In the genomic region with DNA sequence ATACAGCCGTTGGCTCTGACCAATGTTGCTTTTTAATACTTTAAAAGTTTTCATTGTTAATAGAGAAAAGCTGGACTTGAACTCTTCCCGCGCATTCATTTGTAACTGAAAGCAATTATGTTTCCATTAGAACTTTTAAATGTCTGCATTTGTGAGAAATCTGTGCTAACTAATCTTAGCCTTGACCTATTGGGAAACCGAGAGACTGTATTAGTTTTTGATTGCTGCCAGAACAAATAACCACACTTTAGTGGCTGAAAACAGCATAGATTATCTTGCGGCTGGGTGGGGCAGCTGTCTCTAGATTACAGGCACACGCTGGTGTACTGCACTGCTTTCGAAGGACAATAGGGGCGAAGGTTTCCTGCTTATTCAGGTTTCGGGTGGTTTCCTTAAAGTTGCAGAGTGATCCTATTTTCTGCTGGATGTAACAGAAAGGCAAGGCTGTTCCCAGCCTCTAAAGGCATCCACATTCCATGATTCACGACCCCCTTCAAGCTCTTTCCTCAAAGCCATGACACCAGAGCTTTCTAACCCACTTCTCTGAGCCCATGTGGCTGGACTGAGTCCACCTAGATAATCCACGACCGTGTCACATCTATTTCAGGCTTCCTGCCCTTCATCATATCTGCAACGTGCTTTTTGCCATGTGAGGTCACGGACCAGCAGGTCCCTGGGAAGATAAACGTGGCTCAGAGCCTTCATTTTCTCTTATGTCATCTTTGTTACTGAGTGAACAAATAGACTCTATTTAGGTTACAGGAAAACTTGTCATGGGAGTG, we compare ENCODE assay signal across 14 mouse cellular contexts. TPM values are rescaled to one million over a fixed set of nuclear protein-coding genes. Genes with fewer than 3 reads are reported as not detected.
DNase-seq lines count a peak whose midpoint lies in the region; ATAC-seq and TF ChIP-seq lines count a peak whose summit lies in the region.
"Had no signal": no experiment of that assay in that cellular context is flagged by ENCODE, and none has a peak within 500 bp of the region (broad histone marks: within the 10 kb centered on the region; RNA-seq: fewer than 3 reads in every experiment).

No protein-coding gene starts in this region.

- peaks cover 83% of the 10 kb centered on the region for H3K36me3 ChIP-seq in lung, embryonic 14.5 days (ENCODE audit: insufficient read depth)
- peaks cover 74% of the 10 kb centered on the region for H3K36me3 ChIP-seq in heart, embryonic 12.5 days
- H3K36me3 ChIP-seq in stomach, embryonic 14.5 days (ENCODE audit: control insufficient read depth, insufficient read depth, low read length), result peaks cover 54% of the 10 kb centered on the region

- no peak overlapping the region for H3K9ac ChIP-seq in lung, embryonic 14.5 days
- H3K9ac ChIP-seq in heart, embryonic 12.5 days, result no peak overlapping the region
- no peak overlapping the region for H3K9ac ChIP-seq in stomach, embryonic 14.5 days (replicated peaks; ENCODE audit: low read depth, low read length)

- no peak overlapping the region for H3K4me3 ChIP-seq in lung, embryonic 14.5 days (ENCODE audit: low read depth, low read length)
- no peak overlapping the region for H3K4me3 ChIP-seq in heart, embryonic 12.5 days
- H3K4me3 ChIP-seq in stomach, embryonic 14.5 days (ENCODE audit: low read depth, low read length), result no peak overlapping the region

- H3K9me3 ChIP-seq in lung, embryonic 14.5 days (ENCODE audit: low read depth, low read length), result no peaks in the 10 kb centered on the region
- 0 out of 2 replicates have a peak, but pooled peaks cover 6% of the 10 kb centered on the region for H3K9me3 ChIP-seq in heart, embryonic 12.5 days (replicated peaks)
- peaks cover 5% of the 10 kb centered on the region; the same call in 1 of the 2 replicates for H3K9me3 ChIP-seq in stomach, embryonic 14.5 days (ENCODE audit: control insufficient read depth, low read depth, low read length)

- WGBS in lung, embryonic 14.5 days, result 51% methylated on average over 15 of the region's 15 CpGs
- WGBS in heart, embryonic 12.5 days, result 30% methylated on average over 15 of the region's 15 CpGs
- 50% methylated on average over 15 of the region's 15 CpGs for WGBS in stomach, embryonic 14.5 days

- H3K27me3 ChIP-seq in lung, embryonic 14.5 days (ENCODE audit: insufficient read depth, low read length), result no peaks in the 10 kb centered on the region
- no peaks in the 10 kb centered on the region for H3K27me3 ChIP-seq in heart, embryonic 12.5 days (replicated peaks)
- no peaks in the 10 kb centered on the region for H3K27me3 ChIP-seq in stomach, embryonic 14.5 days (ENCODE audit: control insufficient read depth, insufficient read depth, low read length)

- H3K4me1 ChIP-seq in lung, embryonic 14.5 days (ENCODE audit: insufficient read depth), result peaks cover 4% of the 10 kb centered on the region; the same call in 1 of the 2 replicates
- H3K4me1 ChIP-seq in heart, embryonic 12.5 days (replicated peaks), result peaks cover 49% of the 10 kb centered on the region
- peaks cover 26% of the 10 kb centered on the region for H3K4me1 ChIP-seq in stomach, embryonic 14.5 days (ENCODE audit: control insufficient read depth, insufficient read depth, low read length)

- DNase-seq in adrenal gland, postnatal 14 days, result peak; percentile 47
- no peak for DNase-seq in adrenal gland, adult 18-20 months (ENCODE audit: low spot score in 2 of 2)
- DNase-seq in lung, embryonic 14.5 days, result no peak
- DNase-seq in lung, postnatal 36 days, result no peak
- DNase-seq in layer of hippocampus, adult 18-20 months (ENCODE audit: low spot score in 2 of 2), result no peak
- DNase-seq in right cerebral cortex, adult 18-20 months, result no peak
- DNase-seq: cerebellum, adult 11-12 months; thymus, postnatal 36 days had no signal

- peak overlapping the region; percentile 63; the same call in 1 of the 2 replicates for H3K27ac ChIP-seq in lung, embryonic 14.5 days (ENCODE audit: low read depth)
- peak overlapping the region; percentile 77 for H3K27ac ChIP-seq in heart, embryonic 12.5 days (ENCODE audit: poor library complexity, severe bottlenecking)
- peak overlapping the region; percentile 53; the same call in 1 of the 2 replicates for H3K27ac ChIP-seq in stomach, embryonic 14.5 days (ENCODE audit: low read length)

- no peak for ATAC-seq in lung, embryonic 14.5 days (ENCODE audit: insufficient read depth)
- peak; percentile 66 for ATAC-seq in heart, embryonic 12.5 days (ENCODE audit: insufficient number of reproducible peaks, low FRiP score)
- ATAC-seq in stomach, embryonic 14.5 days (ENCODE audit: insufficient number of reproducible peaks, insufficient read depth, low FRiP score, low read depth), result no peak

- no peak overlapping the region for H3K4me2 ChIP-seq in lung, embryonic 14.5 days
- no peak overlapping the region for H3K4me2 ChIP-seq in heart, embryonic 12.5 days
- H3K4me2 ChIP-seq in stomach, embryonic 14.5 days (replicated peaks; ENCODE audit: low read depth, low read length), result no peak overlapping the region

- no peak for TF ChIP-seq CTCF in lung, embryonic 14.5 days (IDR thresholded peaks at IDR 0.05; ENCODE audit: low read depth)

RNA-seq across cellular contexts. Expression of gene Lamb1, which starts 28.5 kb away (rescaled TPM):
- 174 and 193 TPM in 2 replicates for total RNA-seq in adrenal gland, postnatal 14 days (2021)
- 100 to 1,000 TPM; 135 to 197 TPM for total RNA-seq in adrenal gland, adult 18-20 months (2021)
- 118 and 123 TPM in 2 replicates for polyA plus RNA-seq in lung, embryonic 14.5 days (2014; fragmentation: Nextera tagmentation; extraction: Ambion mirVana)
- polyA plus RNA-seq in heart, embryonic 12.5 days (2016; fragmentation: Nextera tagmentation; extraction: Ambion mirVana), result 127 and 132 TPM in 2 replicates
- polyA plus RNA-seq in stomach, embryonic 14.5 days (2014; fragmentation: Nextera tagmentation; extraction: Ambion mirVana), result 98.2 TPM in 2 replicates
- total RNA-seq in layer of hippocampus, adult 18-20 months (2021), result 10 to 100 TPM; 34.9 to 38.1 TPM
- total RNA-seq: megakaryocyte-erythroid progenitor cell, adult 5-6 weeks had no signal

RNA-seq across cellular contexts. Expression of gene Gm6993, which starts 53.0 kb away (rescaled TPM):
- not detected in 2 replicates for total RNA-seq in adrenal gland, postnatal 14 days (2021)
- total RNA-seq in adrenal gland, adult 18-20 months (2021), result not detected
- not detected in 2 replicates for polyA plus RNA-seq in lung, embryonic 14.5 days (2014; fragmentation: Nextera tagmentation; extraction: Ambion mirVana)
- polyA plus RNA-seq in heart, embryonic 12.5 days (2016; fragmentation: Nextera tagmentation; extraction: Ambion mirVana), result not detected in 2 replicates
- not detected in 2 replicates for polyA plus RNA-seq in stomach, embryonic 14.5 days (2014; fragmentation: Nextera tagmentation; extraction: Ambion mirVana)
- total RNA-seq in layer of hippocampus, adult 18-20 months (2021), result not detected
- total RNA-seq: left cerebral cortex, postnatal 25 days; megakaryocyte-erythroid progenitor cell, adult 5-6 weeks had no signal
- polyA plus RNA-seq: hindbrain, embryonic 11.5 days; large intestine, adult 2 months had no signal

RNA-seq across cellular contexts. Expression of gene Dld, which starts 57.7 kb away (rescaled TPM):
- 433 and 455 TPM in 2 replicates for total RNA-seq in adrenal gland, postnatal 14 days (2021)
- 100 to 1,000 TPM; 344 to 404 TPM for total RNA-seq in adrenal gland, adult 18-20 months (2021)
- polyA plus RNA-seq in lung, embryonic 14.5 days (2014; fragmentation: Nextera tagmentation; extraction: Ambion mirVana), result 124 and 128 TPM in 2 replicates
- polyA plus RNA-seq in heart, embryonic 12.5 days (2016; fragmentation: Nextera tagmentation; extraction: Ambion mirVana), result 235 and 238 TPM in 2 replicates
- polyA plus RNA-seq in stomach, embryonic 14.5 days (2014; fragmentation: Nextera tagmentation; extraction: Ambion mirVana), result 123 and 129 TPM in 2 replicates
- 100 to 1,000 TPM; 101 to 105 TPM for total RNA-seq in layer of hippocampus, adult 18-20 months (2021)
